Mouse (Mus musculus) adrenal gland, postnatal 10 days (tissue): ENCODE measurements at regions not wholly inside any gene's neighbourhood (a gene's known extent, or its start where the extent isn't known, plus 50 kb on each side); places are given as distances from the start of the nearest gene placed in this dataset.
"Not testable (repeated sequence)": the region's sequence is repeated elsewhere in the genome, so short reads cannot be mapped to it uniquely, and the experiment has no call there.

ENCODE experiments used
- DNase-seq: peaks from one replicate; pipeline ENCODE4 v3.0.0; 2021; ENCODE audit warnings: mixed read lengths

- no peak for DNase-seq
Measured at GRCm38 (mm10) chr12:114009391-114009790, 465.7 kb downstream of the Adam6a start.

DNA sequence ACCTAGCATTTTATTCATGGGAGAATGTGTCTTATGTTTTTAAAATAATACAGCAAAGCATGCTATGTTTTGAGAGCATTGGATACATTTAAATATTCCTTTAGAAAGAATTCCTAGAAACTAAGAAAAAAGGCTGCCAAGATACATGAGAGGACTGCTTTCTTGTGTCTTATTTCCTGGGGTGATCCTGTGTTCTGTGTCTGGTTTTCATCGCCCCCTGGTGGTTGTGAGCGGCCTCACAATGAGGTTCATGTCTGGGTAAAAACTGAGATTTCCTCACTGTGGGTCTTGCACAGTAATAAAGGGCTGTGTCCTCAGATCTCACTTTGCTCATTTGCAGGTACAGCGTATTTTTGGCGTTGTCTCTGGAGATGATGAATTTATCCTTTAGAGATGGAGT is 469.2 kb downstream of the Adam6a start:
- DNase-seq, result peak; percentile 84

GRCm38 (mm10) chr12:114037011-114037410 is 493.3 kb downstream of the Adam6a start:
- DNase-seq, result not testable (repeated sequence)

DNA sequence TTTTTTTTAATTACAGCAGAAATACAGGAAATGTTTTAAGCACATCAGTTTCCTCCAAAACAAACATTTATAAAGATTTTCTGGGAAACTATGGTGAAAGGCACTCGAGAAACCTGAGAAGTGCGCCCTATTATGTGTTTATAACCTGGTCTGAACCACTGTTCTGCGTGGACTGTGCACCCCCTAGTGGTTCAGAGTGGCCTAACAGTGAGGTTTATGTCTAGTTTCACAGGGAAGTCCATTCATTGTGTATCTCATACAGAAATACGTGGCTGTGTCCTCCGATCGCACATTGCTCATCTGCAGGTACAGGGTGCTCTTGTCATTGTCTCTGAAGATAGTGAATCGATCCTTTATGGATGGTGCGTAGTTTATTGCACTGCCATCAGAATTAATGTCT is 504.3 kb downstream of the Adam6a start:
- DNase-seq, result peak; percentile 63

DNA sequence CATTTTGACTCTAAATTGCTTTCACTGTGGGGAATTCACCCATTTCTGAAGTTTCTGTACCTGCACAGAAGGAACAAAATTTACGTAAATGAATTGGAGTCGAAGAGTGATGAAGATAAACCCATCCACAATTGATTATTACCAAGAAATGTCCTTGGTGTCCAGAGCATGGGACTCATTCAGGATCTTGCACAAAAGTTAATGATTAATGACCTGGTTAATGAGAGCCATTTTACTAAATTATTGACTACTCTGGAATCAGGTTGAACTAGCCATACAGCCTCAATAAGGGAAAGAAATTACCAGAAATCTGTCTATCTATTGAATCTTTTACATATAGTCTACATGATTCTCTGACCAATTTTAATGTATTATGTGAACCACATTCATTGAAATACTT is 509.6 kb downstream of the Adam6a start:
- no peak for DNase-seq

- DNase-seq, result no peak
Measured at GRCm38 (mm10) chr12:114059615-114060014, 515.9 kb downstream of the Adam6a start.

- no peak for DNase-seq
Measured at GRCm38 (mm10) chr12:114067166-114067565, 523.5 kb downstream of the Adam6a start.

- DNase-seq, result not testable (repeated sequence)
Measured at GRCm38 (mm10) chr12:114108731-114109130, 565.0 kb downstream of the Adam6a start.

- no peak for DNase-seq
Measured at GRCm38 (mm10) chr12:114134897-114135296, 591.2 kb downstream of the Adam6a start.

GRCm38 (mm10) chr12:114148779-114149178 is 605.1 kb downstream of the Adam6a start:
- DNase-seq, result no peak

DNA sequence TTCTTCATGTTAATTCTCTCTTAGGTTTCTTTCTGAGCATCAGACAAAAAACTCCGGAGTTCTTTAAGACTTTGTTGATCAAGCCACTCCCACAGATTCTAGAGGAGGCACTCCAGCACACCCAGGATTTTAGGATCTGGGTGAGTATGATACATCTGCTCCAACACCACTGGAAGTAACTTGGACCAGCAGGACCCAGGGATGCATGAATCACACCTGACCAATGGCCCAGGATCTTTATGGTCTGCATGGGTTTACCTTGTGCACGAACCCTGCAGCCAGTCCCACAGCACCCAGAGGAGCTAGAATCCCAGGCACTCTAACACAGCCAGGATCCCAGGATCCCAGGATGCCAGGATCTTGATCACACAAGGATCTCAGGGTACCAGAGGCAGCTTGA is 628.6 kb downstream of the Adam6a start:
- DNase-seq, result no peak

DNA sequence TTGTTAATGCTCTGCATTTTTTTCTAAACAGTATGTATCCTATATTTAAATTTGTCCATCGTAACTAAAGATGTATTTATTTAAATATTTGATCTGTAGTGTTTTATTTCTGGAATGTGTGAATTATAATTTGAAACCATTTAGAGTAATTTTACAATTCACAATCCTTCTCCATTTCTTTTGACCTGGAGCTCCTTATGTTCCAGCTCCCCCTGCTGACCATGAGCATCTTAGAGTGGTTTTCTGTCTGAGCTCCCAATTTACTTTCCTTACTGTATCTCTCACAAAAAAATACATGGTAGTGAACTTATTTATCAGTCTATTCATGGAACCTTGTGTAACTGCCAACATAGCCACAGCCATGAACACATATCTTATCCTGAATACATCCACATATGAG is 655.8 kb downstream of the Adam6a start:
- peak; percentile 5 for DNase-seq

GRCm38 (mm10) chr12:114222541-114222940 is 678.8 kb downstream of the Adam6a start:
- no peak for DNase-seq
